Mouse (Mus musculus) adrenal gland, adult 10 weeks (tissue): ENCODE data around the gene Tmem150b. TPM values are rescaled to one million over a fixed set of nuclear protein-coding genes. Genes with fewer than 3 reads are reported as not detected.

ENCODE experiments used
- polyA plus RNA-seq: library from polyadenylated mRNA; stranded (reverse); fragments of 350-450 nt; fragmentation: Illumina TruSeq; extraction: RNeasy Lipid Tissue Mini Kit (QIAGEN cat#74804); gene quantifications from one replicate; pipeline ENCODE4 v1.2.3, GENCODE M21; 2014; ENCODE audit warnings: low read depth, low replicate concordance

Gene Tmem150b
- not detected for polyA plus RNA-seq

DNA sequence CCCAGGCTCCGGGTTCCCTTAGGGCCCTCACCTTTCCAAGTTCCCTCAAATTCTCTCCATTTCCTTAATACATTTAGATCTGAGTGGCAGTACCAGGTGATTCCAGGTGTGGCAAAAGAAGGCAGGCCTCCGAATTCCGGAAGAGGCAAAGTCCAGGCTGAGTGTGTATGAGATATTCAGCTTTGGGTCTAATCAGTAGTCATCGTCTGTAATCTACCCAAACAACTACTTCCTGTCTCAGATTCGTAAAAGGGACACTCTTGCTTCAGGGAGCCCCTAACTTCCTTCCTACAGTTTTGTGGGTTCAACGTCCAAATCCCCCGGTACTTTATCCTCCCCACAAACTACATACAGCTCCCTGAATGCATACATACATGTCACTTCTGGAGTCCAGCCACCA lies at the start of gene Tmem150b:
TSS of gene Tmem150b (minus strand) at position 81 of the 400 bp plus-strand sequence.

GRCm38 (mm10) chr7:4771202-4771601 lies 46.2 kb upstream of the Tmem150b start, which contains the start of gene Fam71e2:
TSS of gene Fam71e2 (minus strand) at chr7:4771302.

DNA sequence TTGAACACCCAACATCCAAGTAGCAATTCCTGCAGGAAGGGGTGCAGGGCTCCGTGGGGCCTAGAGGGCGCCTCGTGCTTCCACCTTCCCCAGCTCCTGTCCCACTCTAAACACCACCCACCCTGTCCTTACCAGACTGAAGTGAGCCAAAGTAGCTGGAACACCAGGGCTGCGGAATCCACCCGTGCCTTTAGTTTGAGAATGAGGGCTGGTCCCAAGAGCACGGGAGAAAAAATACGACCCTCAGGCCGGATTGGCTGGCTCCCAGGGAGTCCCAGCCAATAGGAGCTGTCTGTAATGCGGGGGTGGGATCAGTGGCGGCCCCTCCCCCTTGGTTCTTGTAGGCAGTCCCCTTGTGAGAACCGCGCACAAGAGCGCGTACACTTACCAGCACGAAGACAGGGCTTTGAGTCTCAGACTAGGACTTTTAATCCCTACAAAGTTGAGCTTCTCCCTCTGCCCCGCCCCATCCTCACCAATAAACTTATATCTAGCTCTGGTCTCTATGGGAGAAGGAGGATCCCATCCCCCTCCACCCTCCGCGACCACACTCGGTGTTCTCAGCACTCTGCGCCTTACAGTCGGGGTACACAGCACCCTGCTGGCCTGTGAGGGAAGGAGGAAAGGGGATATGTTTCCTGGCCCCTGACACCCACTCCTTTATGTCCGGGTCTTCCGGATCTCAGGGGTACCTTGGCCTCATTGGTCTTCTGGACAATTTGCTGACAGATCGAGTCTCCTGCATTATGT lies 27.9 kb upstream of the Tmem150b start, which contains the start of gene Cox6b2:
TSS of gene Cox6b2 (minus strand) at position 274 of the 750 bp plus-strand sequence.

GRCm38 (mm10) chr7:4739544-4740275 lies 14.7 kb upstream of the Tmem150b start, which contains the start of gene Kmt5c:
TSS of gene Kmt5c (plus strand) at chr7:4740115.

DNA sequence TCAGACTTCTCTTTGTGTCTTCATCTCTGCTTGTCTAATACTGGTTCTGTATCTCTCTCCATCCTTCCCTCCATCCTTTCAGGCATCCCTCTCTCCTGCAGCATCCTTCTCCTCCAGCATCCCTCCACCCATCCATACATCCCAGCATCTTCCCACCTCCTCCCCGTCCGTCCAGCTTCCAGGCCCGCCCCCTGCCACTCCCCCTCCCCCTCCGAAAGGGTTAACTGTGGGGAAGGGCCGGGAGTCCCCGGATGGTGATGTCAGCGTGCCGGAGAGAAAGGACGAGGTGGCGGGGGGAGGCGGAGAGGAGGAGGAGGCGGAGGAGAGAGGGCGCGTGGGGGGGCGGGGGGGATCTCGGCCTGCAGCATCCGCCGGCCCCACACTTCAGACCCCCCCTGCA lies 34.7 kb downstream of the Tmem150b start, which contains the start of gene Brsk1:
TSS of gene Brsk1 (plus strand) at position 218 of the 400 bp plus-strand sequence.

DNA sequence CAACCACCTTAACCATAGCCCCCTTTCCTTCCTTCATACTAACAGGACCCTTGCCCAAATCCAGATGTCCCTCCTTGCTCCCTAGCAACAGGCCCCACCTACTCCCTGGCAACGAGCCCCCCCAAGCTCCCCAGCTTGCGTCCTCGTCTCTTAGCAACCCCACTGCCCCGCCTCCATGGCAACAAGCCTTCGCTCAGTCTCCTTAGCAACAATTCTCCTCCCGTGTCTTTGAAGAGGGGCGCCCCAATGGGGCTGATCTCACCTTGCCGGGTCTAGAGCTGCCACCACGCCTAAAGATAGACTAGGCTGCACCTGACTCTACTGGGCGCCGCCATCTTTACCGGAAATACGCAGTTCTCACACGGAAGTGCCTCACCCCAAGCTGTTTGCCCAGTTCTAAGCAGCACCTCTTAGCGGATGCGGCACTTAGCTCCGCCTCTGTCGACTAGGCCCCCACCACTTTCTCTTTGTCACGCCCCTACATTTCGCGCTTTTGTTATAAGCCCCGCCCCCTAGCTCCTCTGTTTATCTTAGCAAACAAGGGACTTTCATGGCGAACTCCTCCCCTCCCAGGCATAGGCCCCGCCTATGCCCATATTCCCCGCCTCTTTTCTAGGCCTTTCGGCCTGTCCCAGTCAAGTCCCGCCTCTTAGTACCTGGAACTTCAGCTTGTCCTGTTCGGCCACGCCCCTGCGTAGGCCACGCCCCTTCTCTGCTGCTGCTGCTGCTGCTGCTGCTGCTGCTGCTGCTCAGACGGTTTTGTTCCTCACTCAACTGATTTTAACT lies 40.2 kb downstream of the Tmem150b start, which contains the start of gene Hspbp1:
TSS of gene Hspbp1 (minus strand) at position 437 of the 786 bp plus-strand sequence.

GRCm38 (mm10) chr7:4658912-4659551 lies 66.0 kb downstream of the Tmem150b start, which contains the start of gene Ppp6r1:
TSS of gene Ppp6r1 (minus strand) at chr7:4659019.

Other genes with a start within 250 kb of the Tmem150b start
- gene Ppp1r12c, start 223.6 kb downstream of the Tmem150b start, polyA plus RNA-seq: 9.2 TPM
- not detected for gene Tnnt1, start 208.9 kb downstream of the Tmem150b start, polyA plus RNA-seq
- not detected for gene Tnni3, start 201.0 kb downstream of the Tmem150b start, polyA plus RNA-seq
- gene Dnaaf3, start 192.8 kb downstream of the Tmem150b start, polyA plus RNA-seq: not detected
- 1.2 TPM for gene Syt5, start 177.7 kb downstream of the Tmem150b start, polyA plus RNA-seq
- gene Ptprh, start 121.2 kb downstream of the Tmem150b start, polyA plus RNA-seq: not detected
- gene Tmem86b, start 93.8 kb downstream of the Tmem150b start, polyA plus RNA-seq: 0.99 TPM
- gene Ppp6r1, start 66.2 kb downstream of the Tmem150b start, polyA plus RNA-seq: 11.8 TPM
- gene Hspbp1, start 40.2 kb downstream of the Tmem150b start, polyA plus RNA-seq: not detected
- 0.35 TPM for gene Brsk1, start 34.6 kb downstream of the Tmem150b start, polyA plus RNA-seq
- 1.4 TPM for gene Kmt5c, start 14.9 kb upstream of the Tmem150b start, polyA plus RNA-seq
- not detected for gene Cox6b2, start 27.8 kb upstream of the Tmem150b start, polyA plus RNA-seq
- gene Fam71e2, start 46.1 kb upstream of the Tmem150b start, polyA plus RNA-seq: not detected
- not detected for gene Il11, start 57.6 kb upstream of the Tmem150b start, polyA plus RNA-seq
- gene Tmem190, start 57.7 kb upstream of the Tmem150b start, polyA plus RNA-seq: not detected
- gene Tmem238, start 64.4 kb upstream of the Tmem150b start, polyA plus RNA-seq: 0.76 TPM
- 12.7 TPM for gene Rpl28, start 67.6 kb upstream of the Tmem150b start, polyA plus RNA-seq
- gene Ube2s, start 87.3 kb upstream of the Tmem150b start, polyA plus RNA-seq: 4.3 TPM
- 1.0 TPM for gene Shisa7, start 119.4 kb upstream of the Tmem150b start, polyA plus RNA-seq
- gene Isoc2b, start 145.0 kb upstream of the Tmem150b start, polyA plus RNA-seq: 3.3 TPM
- gene Isoc2a, start 151.9 kb upstream of the Tmem150b start, polyA plus RNA-seq: 2.7 TPM
- gene Gm36210, start 181.3 kb upstream of the Tmem150b start, polyA plus RNA-seq: not detected
- not detected for gene Zfp628, start 190.0 kb upstream of the Tmem150b start, polyA plus RNA-seq
- 1.2 TPM for gene Nat14, start 196.8 kb upstream of the Tmem150b start, polyA plus RNA-seq
- not detected for gene Ssc5d, start 200.5 kb upstream of the Tmem150b start, polyA plus RNA-seq
- gene Sbk2, start 239.2 kb upstream of the Tmem150b start, polyA plus RNA-seq: not detected
- gene Sbk3, start 245.9 kb upstream of the Tmem150b start, polyA plus RNA-seq: not detected